Mouse (Mus musculus): ENCODE data around the gene Rpl13a.

- TF ChIP-seq CTCF (IDR thresholded peaks at IDR 0.05; ENCODE audit: low read depth, low read length): no peak
- no peak for TF ChIP-seq GATA1 (IDR thresholded peaks at IDR 0.05; ENCODE audit: borderline replicate concordance, low read length)
- TF ChIP-seq TAL1 (conservative IDR thresholded peaks at IDR 0.05; ENCODE audit: low read depth, low read length): no peak
- TF ChIP-seq POLR2AphosphoS5 (IDR thresholded peaks at IDR 0.05; ENCODE audit: insufficient replicate concordance, low read depth, low read length): no peak
Measured at GRCm38 (mm10) chr7:45091001-45091990, 37.3 kb downstream of the Rpl13a start.
